Mouse (Mus musculus): ENCODE measurements around the gene AU015836. TPM values are rescaled to one million over a fixed set of nuclear protein-coding genes. Genes with fewer than 3 reads are reported as not detected.
"Not testable (repeated sequence)": the region's sequence is repeated elsewhere in the genome, so short reads cannot be mapped to it uniquely, and the experiment has no call there.

The AU015836 gene
- not detected in 2 replicates for polyA plus RNA-seq (2016; fragmentation: Nextera tagmentation; extraction: Ambion mirVana)

- Histone ChIP-seq H3K27ac (no peak within 1 kb of the TSS), H3K27me3 (peaks cover 7% of the 10 kb centered on the region), H3K9ac (replicated peaks) (no peak within 1 kb of the TSS), H3K4me2 (no peak within 1 kb of the TSS), H3K4me1 (replicated peaks) (no peaks in the 10 kb centered on the region), H3K4me3 (replicated peaks) (no peak within 1 kb of the TSS), H3K36me3 (no peaks in the 10 kb centered on the region), H3K9me3 (no peaks in the 10 kb centered on the region)
- ATAC-seq (ENCODE audit: insufficient number of reproducible peaks, insufficient read depth, low FRiP score, low TSS enrichment, low read depth), result no peak
- WGBS, result 49% methylated on average over 14 of the region's 14 CpGs
These were observed at the start of gene AU015836 for GRCm38 (mm10) chrX:93968444-93968843. Gene AU015836, plus strand, starts transcription at chrX:93968659.

DNA sequence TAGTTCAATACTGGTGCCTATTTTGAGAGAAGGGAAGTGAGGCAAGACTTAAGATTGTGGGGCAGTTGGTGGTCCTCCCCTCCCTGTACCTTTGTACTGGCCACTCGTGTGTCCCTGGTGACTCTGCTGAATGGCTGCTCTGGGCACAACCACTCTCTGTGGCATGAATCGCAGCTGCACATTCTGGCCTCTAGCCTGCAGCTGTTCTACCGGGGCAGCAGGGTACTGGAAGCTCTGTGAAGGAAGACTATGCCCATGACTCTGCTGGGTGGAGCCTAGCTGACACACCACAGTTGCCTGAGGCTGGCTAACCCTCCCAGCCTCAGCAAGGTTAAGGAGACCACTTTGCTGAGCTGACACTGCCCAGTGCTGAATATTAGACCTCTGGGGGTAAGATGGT is 49.4 kb upstream of the AU015836 start:
- Histone ChIP-seq H3K27ac (no peak overlapping the region), H3K4me3 (replicated peaks) (no peak overlapping the region), H3K9ac (replicated peaks) (no peak overlapping the region), H3K4me1 (replicated peaks) (no peaks in the 10 kb centered on the region), H3K36me3 (no peaks in the 10 kb centered on the region), H3K9me3 (peaks cover 8% of the 10 kb centered on the region; the same call in 1 of the 2 replicates), H3K4me2 (no peak overlapping the region), H3K27me3 (peaks cover 18% of the 10 kb centered on the region; the same call in 1 of the 2 replicates)
- no peak for ATAC-seq (ENCODE audit: insufficient number of reproducible peaks, insufficient read depth, low FRiP score, low TSS enrichment, low read depth)
- WGBS, result 52% methylated on average over 3 of the region's 3 CpGs

GRCm38 (mm10) chrX:93928379-93928778 is 40.1 kb upstream of the AU015836 start:
- no peak overlapping the region for H3K4me2 ChIP-seq
- H3K27me3 ChIP-seq, result peaks cover 3% of the 10 kb centered on the region; the same call in 1 of the 2 replicates
- no peaks in the 10 kb centered on the region for H3K36me3 ChIP-seq
- ATAC-seq (ENCODE audit: insufficient number of reproducible peaks, insufficient read depth, low FRiP score, low TSS enrichment, low read depth), result no peak
- no peak overlapping the region for H3K27ac ChIP-seq
- H3K9me3 ChIP-seq, result no peaks in the 10 kb centered on the region
- no peaks in the 10 kb centered on the region for H3K4me1 ChIP-seq (replicated peaks)
- H3K9ac ChIP-seq (replicated peaks), result no peak overlapping the region
- no peak overlapping the region for H3K4me3 ChIP-seq (replicated peaks)
- 66% methylated on average over 3 of the region's 3 CpGs for WGBS

DNA sequence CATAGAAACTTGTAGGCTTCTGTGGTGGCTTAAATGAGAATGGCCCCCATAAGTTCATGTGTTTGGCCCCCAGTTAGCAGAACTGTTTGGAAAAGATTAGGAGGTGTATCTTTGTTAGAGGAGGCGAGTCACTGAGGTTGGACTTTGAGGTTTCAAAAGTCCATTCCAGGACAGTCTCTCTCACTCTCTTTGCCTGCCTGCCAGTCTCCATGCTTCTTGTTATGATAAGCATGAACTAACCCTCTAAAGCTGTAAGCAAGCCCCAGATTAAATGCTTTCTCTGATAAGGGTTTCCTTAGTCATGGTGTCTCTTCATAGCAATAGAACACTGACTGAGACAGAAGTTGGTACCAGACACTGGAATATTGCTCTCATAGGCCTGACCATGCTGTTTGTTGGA is 39.7 kb upstream of the AU015836 start:
- no peaks in the 10 kb centered on the region for H3K9me3 ChIP-seq
- H3K4me1 ChIP-seq (replicated peaks), result no peaks in the 10 kb centered on the region
- no peak for ATAC-seq (ENCODE audit: insufficient number of reproducible peaks, insufficient read depth, low FRiP score, low TSS enrichment, low read depth)
- H3K4me2 ChIP-seq, result no peak overlapping the region
- 86% methylated on average over 1 of the region's 1 CpGs for WGBS
- no peak overlapping the region for H3K9ac ChIP-seq (replicated peaks)
- H3K27me3 ChIP-seq, result peaks cover 3% of the 10 kb centered on the region; the same call in 1 of the 2 replicates
- H3K27ac ChIP-seq, result no peak overlapping the region
- H3K36me3 ChIP-seq, result no peaks in the 10 kb centered on the region
- H3K4me3 ChIP-seq (replicated peaks), result no peak overlapping the region

DNA sequence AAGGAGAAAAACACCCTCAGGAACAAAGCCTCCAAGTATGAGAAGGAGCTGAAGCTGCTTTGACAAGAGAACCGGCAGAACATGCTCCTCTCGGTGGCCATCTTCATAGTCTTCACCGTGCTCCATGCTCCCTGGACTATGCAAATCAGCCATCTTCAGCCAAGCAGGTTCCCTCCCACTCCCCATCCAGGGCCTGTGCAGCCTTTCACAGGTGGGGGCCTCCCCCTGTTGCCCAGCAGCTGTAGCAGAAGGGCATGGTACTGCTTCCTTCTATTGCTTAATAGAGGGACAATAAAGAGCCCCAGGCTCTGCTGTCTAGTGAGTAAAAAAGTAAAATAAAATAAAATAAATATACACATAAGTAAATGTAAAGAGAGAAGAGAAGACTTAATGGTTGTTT is 36.8 kb upstream of the AU015836 start:
- peaks cover 3% of the 10 kb centered on the region; the same call in 1 of the 2 replicates for H3K27me3 ChIP-seq
- H3K4me3 ChIP-seq (replicated peaks), result no peak overlapping the region
- H3K36me3 ChIP-seq, result no peaks in the 10 kb centered on the region
- no peak overlapping the region for H3K9ac ChIP-seq (replicated peaks)
- no peaks in the 10 kb centered on the region for H3K4me1 ChIP-seq (replicated peaks)
- 65% methylated on average over 3 of the region's 3 CpGs for WGBS
- no peak overlapping the region for H3K27ac ChIP-seq
- H3K9me3 ChIP-seq, result no peaks in the 10 kb centered on the region
- H3K4me2 ChIP-seq, result no peak overlapping the region
- ATAC-seq (ENCODE audit: insufficient number of reproducible peaks, insufficient read depth, low FRiP score, low TSS enrichment, low read depth), result no peak

GRCm38 (mm10) chrX:93956727-93957126 is 11.7 kb upstream of the AU015836 start:
- Histone ChIP-seq H3K27ac (no peak overlapping the region), H3K9me3 (0 out of 2 replicates have a peak, but pooled peaks cover 3% of the 10 kb centered on the region), H3K36me3 (no peaks in the 10 kb centered on the region), H3K27me3 (peaks cover 14% of the 10 kb centered on the region), H3K4me3 (replicated peaks) (no peak overlapping the region), H3K4me2 (no peak overlapping the region), H3K4me1 (replicated peaks) (no peaks in the 10 kb centered on the region), H3K9ac (replicated peaks) (no peak overlapping the region)
- WGBS, result 33% methylated on average over 1 of the region's 1 CpGs
- no peak; the same call in 1 of the 2 replicates for ATAC-seq (ENCODE audit: insufficient number of reproducible peaks, insufficient read depth, low FRiP score, low TSS enrichment, low read depth)

DNA sequence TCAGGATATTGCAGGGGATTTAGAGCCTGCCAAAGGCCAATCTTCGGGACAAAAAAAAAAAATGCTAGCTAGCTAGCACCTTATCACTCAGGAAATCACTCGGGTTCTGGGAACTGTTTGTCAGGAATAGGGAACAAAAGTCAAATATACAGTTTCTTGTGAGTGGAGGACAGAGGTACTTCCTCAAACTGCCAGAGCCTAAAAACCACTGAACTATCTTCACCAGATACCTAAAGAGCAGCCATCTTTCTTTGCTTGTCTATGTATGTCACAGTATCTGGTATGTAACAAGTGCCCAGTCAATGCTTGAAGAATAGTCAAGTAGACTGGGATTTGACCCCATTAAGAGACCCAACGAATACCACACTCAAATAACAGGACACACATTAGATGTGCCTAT is 10.0 kb upstream of the AU015836 start:
- Histone ChIP-seq H3K27ac (no peak overlapping the region), H3K4me2 (no peak overlapping the region), H3K9ac (replicated peaks) (no peak overlapping the region), H3K4me3 (replicated peaks) (no peak overlapping the region), H3K27me3 (0 out of 2 replicates have a peak, but pooled peaks cover 9% of the 10 kb centered on the region), H3K9me3 (no peaks in the 10 kb centered on the region), H3K36me3 (no peaks in the 10 kb centered on the region), H3K4me1 (replicated peaks) (no peaks in the 10 kb centered on the region)
- WGBS, result 81% methylated on average over 3 of the region's 3 CpGs
- no peak for ATAC-seq (ENCODE audit: insufficient number of reproducible peaks, insufficient read depth, low FRiP score, low TSS enrichment, low read depth)

DNA sequence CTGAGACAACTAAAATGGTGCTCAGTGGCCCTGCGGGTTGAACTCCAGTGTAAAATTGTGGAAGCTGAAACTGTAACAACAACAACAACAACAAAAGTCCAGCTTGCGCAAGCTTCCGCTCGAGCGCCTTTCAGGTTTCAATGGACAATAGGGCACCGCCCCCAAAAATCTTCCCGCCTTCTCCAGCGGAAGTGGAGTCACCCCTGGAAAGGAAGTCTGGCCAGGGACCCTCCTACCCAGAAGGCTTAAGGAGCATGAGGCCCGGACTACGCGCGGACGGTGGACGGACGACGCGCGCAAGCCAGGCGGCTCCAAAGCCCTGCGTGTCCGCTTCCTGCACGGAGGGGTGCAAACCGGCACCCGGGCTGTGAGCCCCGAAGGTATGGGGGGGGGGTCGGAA is 11.9 kb downstream of the AU015836 start:
- peaks cover 35% of the 10 kb centered on the region for H3K27me3 ChIP-seq
- H3K4me1 ChIP-seq (replicated peaks), result no peaks in the 10 kb centered on the region
- no peaks in the 10 kb centered on the region for H3K36me3 ChIP-seq
- 92% methylated on average over 26 of the region's 26 CpGs for WGBS
- ATAC-seq (ENCODE audit: insufficient number of reproducible peaks, insufficient read depth, low FRiP score, low TSS enrichment, low read depth), result no peak
- H3K4me3 ChIP-seq (replicated peaks), result no peak overlapping the region
- no peak overlapping the region for H3K4me2 ChIP-seq
- H3K9me3 ChIP-seq, result 0 out of 2 replicates have a peak, but pooled peaks cover 3% of the 10 kb centered on the region
- no peak overlapping the region for H3K27ac ChIP-seq
- H3K9ac ChIP-seq (replicated peaks), result no peak overlapping the region

- no peaks in the 10 kb centered on the region for H3K4me1 ChIP-seq (replicated peaks)
- H3K9me3 ChIP-seq, result 0 out of 2 replicates have a peak, but pooled peaks cover 3% of the 10 kb centered on the region
- H3K36me3 ChIP-seq, result no peaks in the 10 kb centered on the region
- H3K9ac ChIP-seq (replicated peaks), result no peak overlapping the region
- peaks cover 37% of the 10 kb centered on the region for H3K27me3 ChIP-seq
- no peak overlapping the region for H3K4me2 ChIP-seq
- whole genome bisulfite sequencing, result 85% methylated on average over 3 of the region's 3 CpGs
- no peak overlapping the region for H3K4me3 ChIP-seq (replicated peaks)
- ATAC-seq (ENCODE audit: insufficient number of reproducible peaks, insufficient read depth, low FRiP score, low TSS enrichment, low read depth), result no peak
- H3K27ac ChIP-seq, result no peak overlapping the region
These were observed 13.7 kb downstream of the AU015836 start for GRCm38 (mm10) chrX:93982193-93982592.

- H3K4me3 ChIP-seq (replicated peaks); H3K36me3 ChIP-seq; H3K4me2 ChIP-seq; H3K4me1 ChIP-seq (replicated peaks); H3K9me3 ChIP-seq; H3K9ac ChIP-seq (replicated peaks); ATAC-seq (ENCODE audit: insufficient number of reproducible peaks, insufficient read depth, low FRiP score, low TSS enrichment, low read depth); H3K27ac ChIP-seq: not testable (repeated sequence)
- WGBS, result 65% methylated on average over 3 of the region's 3 CpGs
- H3K27me3 ChIP-seq, result peaks cover 54% of the 10 kb centered on the region
These were observed 16.6 kb downstream of the AU015836 start for GRCm38 (mm10) chrX:93985096-93985495.

- no peak overlapping the region for H3K4me3 ChIP-seq (replicated peaks)
- no peak overlapping the region for H3K9ac ChIP-seq (replicated peaks)
- H3K9me3 ChIP-seq, result no peaks in the 10 kb centered on the region
- H3K36me3 ChIP-seq, result no peaks in the 10 kb centered on the region
- WGBS, result 88% methylated on average over 3 of the region's 3 CpGs
- no peak overlapping the region for H3K27ac ChIP-seq
- peaks cover 28% of the 10 kb centered on the region for H3K27me3 ChIP-seq
- no peak for ATAC-seq (ENCODE audit: insufficient number of reproducible peaks, insufficient read depth, low FRiP score, low TSS enrichment, low read depth)
- no peaks in the 10 kb centered on the region for H3K4me1 ChIP-seq (replicated peaks)
- H3K4me2 ChIP-seq, result no peak overlapping the region
These were observed 38.5 kb downstream of the AU015836 start for GRCm38 (mm10) chrX:94006991-94007390.

DNA sequence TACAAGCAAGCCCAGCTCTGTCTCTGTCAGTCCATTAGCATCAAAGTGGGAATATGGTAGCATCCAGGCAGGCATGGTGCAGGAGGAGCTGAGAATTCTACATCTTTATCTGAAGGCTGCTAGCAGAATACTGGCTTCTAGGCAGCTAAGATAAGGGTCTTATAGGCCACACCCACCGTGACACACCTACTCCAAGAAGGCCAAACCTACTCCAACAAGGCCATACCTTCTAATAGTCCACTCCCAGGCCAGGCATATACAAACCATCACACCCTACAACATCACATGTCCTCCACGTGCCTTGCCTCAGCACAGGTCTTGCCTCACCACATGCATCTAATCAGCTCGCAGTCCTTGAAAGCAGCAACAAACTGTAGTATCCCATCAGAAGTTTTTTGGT is 41.0 kb downstream of the AU015836 start:
- Histone ChIP-seq H3K27ac (no peak overlapping the region), H3K4me2 (no peak overlapping the region), H3K36me3 (no peaks in the 10 kb centered on the region), H3K4me1 (replicated peaks) (no peaks in the 10 kb centered on the region), H3K27me3 (peaks cover 42% of the 10 kb centered on the region), H3K9me3 (no peaks in the 10 kb centered on the region), H3K4me3 (replicated peaks) (no peak overlapping the region), H3K9ac (replicated peaks) (no peak overlapping the region)
- 79% methylated on average over 3 of the region's 3 CpGs for WGBS
- ATAC-seq (ENCODE audit: insufficient number of reproducible peaks, insufficient read depth, low FRiP score, low TSS enrichment, low read depth), result no peak
